Mouse (Mus musculus) brain, embryonic 14.5 days (tissue): ENCODE data around the gene Ndufa11. TPM values are rescaled to one million over a fixed set of nuclear protein-coding genes. Genes with fewer than 3 reads are reported as not detected.
A peak's percentile ranks its signal among the peaks of the same experiment; 100 is the strongest.

ENCODE experiments used
- DNase-seq: peaks from one replicate; pipeline ENCODE4 v3.0.0-alpha.2; 2011; ENCODE audit warnings: low read depth
- CTCF ChIP-seq: fragments of 200-500 bp; IDR thresholded peaks from 2 replicates; pipeline ENCODE4 v1.5.1; 2012; ENCODE audit warnings: inconsistent platforms, mild to moderate bottlenecking, moderate library complexity, borderline replicate concordance; ENCODE audit not compliant: insufficient read depth, insufficient read length; ENCODE audit errors: extremely low read depth
- POLR2A ChIP-seq: fragments of 200-500 bp; IDR thresholded peaks from 2 replicates; pipeline ENCODE4 v1.6.1; 2012; ENCODE audit warnings: mild to moderate bottlenecking, inconsistent platforms, borderline replicate concordance; ENCODE audit not compliant: poor library complexity, insufficient read depth, insufficient read length, severe bottlenecking; ENCODE audit errors: extremely low read depth
- polyA plus RNA-seq: library from polyadenylated mRNA; depleted of rRNA; stranded (reverse); fragments of >200 nt; gene quantifications from 2 replicates; pipeline ENCODE4 v1.2.3, GENCODE M21; 2012

Gene Ndufa11
- polyA plus RNA-seq, 1 experiment: 313 TPM

GRCm38 (mm10) chr17:56751404-56752072 is 34.0 kb downstream of the Ndufa11 start:
- no peak for TF ChIP-seq CTCF
- 0 out of 2 replicates have a peak, but pooled peaks have one; percentile 52 for TF ChIP-seq POLR2A
- peak; percentile 89 for DNase-seq

GRCm38 (mm10) chr17:56753452-56753851 is 35.9 kb downstream of the Ndufa11 start:
- DNase-seq: no peak
- TF ChIP-seq CTCF (no peak), POLR2A (no peak)

GRCm38 (mm10) chr17:56754271-56755185 is 37.0 kb downstream of the Ndufa11 start:
- no peak for DNase-seq
- TF ChIP-seq POLR2A (no peak), CTCF (no peak)

- TF ChIP-seq POLR2A (no peak), CTCF (0 out of 2 replicates have a peak, but pooled peaks have one; percentile 26)
- no peak for DNase-seq
These were observed 39.3 kb downstream of the Ndufa11 start for GRCm38 (mm10) chr17:56756703-56757399.

GRCm38 (mm10) chr17:56757416-56758123 is 40.0 kb downstream of the Ndufa11 start, which contains the start of gene Nrtn:
Gene Nrtn, minus strand, starts transcription at chr17:56757530.
- DNase-seq: peak; percentile 69
- TF ChIP-seq CTCF: no peak
- no peak for TF ChIP-seq POLR2A

GRCm38 (mm10) chr17:56758132-56758531 is 40.6 kb downstream of the Ndufa11 start:
- peak; percentile 37 for DNase-seq
- TF ChIP-seq CTCF (peak; percentile 44), POLR2A (no peak)

- no peak for DNase-seq
- TF ChIP-seq CTCF: no peak
- no peak for TF ChIP-seq POLR2A
These were observed 41.7 kb downstream of the Ndufa11 start for GRCm38 (mm10) chr17:56759261-56759660.

GRCm38 (mm10) chr17:56761077-56761476 is 43.5 kb downstream of the Ndufa11 start:
- TF ChIP-seq CTCF (no peak), POLR2A (no peak)

GRCm38 (mm10) chr17:56761991-56762410 is 44.4 kb downstream of the Ndufa11 start:
- TF ChIP-seq POLR2A (peak; percentile 58; the same call in 1 of the 2 replicates), CTCF (no peak)
- peak; percentile 96 for DNase-seq

More at GRCm38 (mm10) chr17:56761077-56761476, 43.5 kb downstream of the Ndufa11 start:
- no peak for DNase-seq

GRCm38 (mm10) chr17:56762769-56763731 is 45.5 kb downstream of the Ndufa11 start:
- TF ChIP-seq CTCF (peak; percentile 90), POLR2A (no peak)
- DNase-seq: peak; percentile 66

GRCm38 (mm10) chr17:56763741-56764250 is 46.2 kb downstream of the Ndufa11 start:
- TF ChIP-seq POLR2A: no peak
- no peak for TF ChIP-seq CTCF
- DNase-seq: no peak
